Mouse (Mus musculus) adipocyte (in vitro differentiated cells): ENCODE results near the gene Rem1.
A peak's percentile ranks its signal among the peaks of the same experiment; 100 is the strongest.

Source experiments
- DNase-seq: peaks from one replicate; pipeline ENCODE4 v3.0.0-alpha.2; 2016; ENCODE audit warnings: low spot score

The Rem1 gene

DNA sequence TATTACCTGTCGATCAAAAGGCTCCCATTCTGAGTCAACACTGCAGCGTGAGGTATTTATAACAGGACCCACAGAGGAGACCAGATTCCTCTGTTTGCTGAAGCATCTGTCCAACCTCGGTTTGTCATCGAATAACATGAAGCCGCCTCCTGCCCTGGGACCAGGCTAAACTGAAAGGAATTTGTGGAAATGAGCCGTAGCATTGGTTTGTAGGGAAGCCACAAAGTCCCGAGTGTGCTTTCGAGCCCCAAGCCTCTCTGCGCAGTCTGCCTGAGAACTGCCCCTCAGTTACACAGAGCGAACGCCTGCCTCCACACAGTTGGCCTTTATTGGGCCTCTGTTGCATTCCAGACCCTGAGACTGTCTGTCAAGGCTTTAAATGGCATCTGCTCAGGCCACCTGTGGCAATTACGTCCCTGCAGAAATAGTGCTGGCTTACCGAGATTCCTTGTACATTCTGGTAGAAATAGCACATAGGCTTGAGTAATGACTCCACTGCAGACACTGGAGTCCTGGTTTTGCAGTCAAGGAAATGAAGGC lies 48.6 kb downstream of the Rem1 start:
- DNase-seq, result no peak

DNA sequence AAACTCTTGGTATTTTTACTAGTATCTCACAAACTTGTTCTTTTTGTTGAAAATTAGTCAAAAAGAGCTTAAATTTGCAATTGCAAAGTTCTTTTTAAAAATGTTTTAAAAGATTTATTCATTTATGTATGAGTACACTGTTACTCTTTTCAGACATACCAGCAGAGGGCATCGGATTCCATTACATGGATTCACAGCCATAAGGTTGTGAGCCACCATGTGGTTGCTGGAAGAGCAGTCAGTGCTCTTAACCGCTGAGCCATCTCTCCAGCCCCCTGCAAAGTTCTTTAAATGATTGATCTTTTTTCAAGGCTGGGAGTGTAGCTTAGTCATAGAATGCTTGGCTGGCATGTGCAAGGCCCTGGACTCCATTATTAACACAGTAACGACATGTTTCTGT lies 51.6 kb downstream of the Rem1 start:
- DNase-seq, result peak; percentile 77

DNA sequence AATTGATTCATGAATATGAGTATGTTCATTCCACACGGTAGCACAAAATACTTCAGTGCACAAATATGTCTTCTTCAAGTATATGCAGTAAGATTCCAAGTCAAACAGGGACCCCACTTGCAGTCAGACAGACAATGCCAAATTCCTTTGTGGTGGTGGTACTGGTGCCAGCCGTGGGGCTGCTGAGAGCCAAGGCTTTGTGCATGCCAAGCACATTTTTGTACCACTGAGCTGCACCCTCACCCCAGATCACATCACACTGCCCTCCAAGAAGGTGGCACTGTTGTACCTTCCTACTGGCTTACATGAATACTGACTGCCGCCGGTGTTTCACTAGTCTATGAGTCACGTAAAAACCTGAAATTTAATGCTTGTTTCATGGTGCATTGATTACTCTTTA lies 52.2 kb downstream of the Rem1 start:
- DNase-seq, result no peak

DNA sequence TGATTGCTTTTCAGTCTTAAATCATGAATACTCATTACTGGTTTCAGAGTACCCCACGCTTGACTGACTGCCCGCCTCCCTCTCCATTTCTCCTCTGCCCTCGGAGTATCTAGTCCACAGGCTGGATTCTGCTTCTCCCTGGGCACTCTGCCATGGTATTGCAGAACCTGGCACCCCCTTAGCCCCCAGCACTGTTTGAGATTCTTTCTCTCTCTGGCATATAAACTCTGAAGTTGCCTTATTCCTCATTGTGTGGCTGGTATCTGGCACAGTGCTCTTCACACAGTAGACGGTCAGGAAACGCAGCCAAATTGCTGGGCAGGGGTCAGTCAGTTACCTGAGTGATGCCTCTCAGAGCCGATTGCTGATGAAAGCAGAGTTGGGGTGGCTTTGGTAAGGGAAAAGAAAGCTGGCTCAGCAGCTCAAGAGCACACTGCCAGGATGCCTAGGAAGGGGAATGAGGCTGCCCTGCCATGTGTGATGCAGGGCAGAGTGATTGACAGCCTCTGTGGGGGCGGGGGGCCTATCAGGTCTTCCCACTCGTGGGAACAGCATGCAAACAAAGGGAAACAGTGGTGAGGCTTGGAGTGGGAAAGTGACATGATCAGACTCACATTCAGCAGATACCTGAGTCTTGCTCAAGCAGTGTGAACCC lies 53.1 kb downstream of the Rem1 start:
- no peak for DNase-seq

DNA sequence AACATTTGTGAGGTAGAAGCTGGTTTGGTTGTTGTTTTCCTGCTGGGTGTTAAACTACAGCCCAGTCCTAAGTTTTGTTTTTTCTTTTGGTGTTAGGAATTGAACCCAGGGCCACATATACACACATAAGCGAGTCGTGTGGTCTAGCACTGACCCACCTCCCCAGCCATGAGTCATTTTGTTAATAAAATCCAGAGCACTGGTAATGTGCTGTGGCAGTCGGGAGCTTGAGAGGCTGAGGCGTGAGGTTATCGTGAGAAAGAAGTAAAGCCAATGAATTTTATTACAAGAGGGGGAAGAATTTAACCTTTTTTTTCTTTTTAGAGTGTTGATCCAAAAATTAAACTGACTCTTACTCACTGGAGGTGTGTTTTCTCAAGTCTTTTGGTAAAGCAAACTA lies 56.3 kb downstream of the Rem1 start:
- no peak for DNase-seq
